Mouse (Mus musculus) MEL (cell line): ENCODE measurements around the gene H2-Ab1. TPM values are rescaled to one million over a fixed set of nuclear protein-coding genes. Genes with fewer than 3 reads are reported as not detected.

Experiments used
- DNase-seq: peaks from one replicate; pipeline ENCODE4 v3.0.0; 2011; ENCODE audit warnings: low read depth, low spot score
- H3K27ac ChIP-seq: 2 replicates; pipeline ENCODE4 v1.5.1; 2012; ENCODE audit warnings: low read depth, mild to moderate bottlenecking, control low read depth, low read length, moderate library complexity; ENCODE audit not compliant: control insufficient read depth
- H3K27me3 ChIP-seq, 2 experiments: fragments of 150-350 bp in 1 of 2; sonication (generic) in 1 of 2; 2 replicates each; pipeline ENCODE4 v1.6.1; 2012; ENCODE audit warnings: low read length in 2 of 2, mild to moderate bottlenecking in 2 of 2, improper control_type of control experiment in 1 of 2, moderate library complexity in 1 of 2; ENCODE audit not compliant: insufficient read depth in 2 of 2, control insufficient read depth in 1 of 2
- H3K36me3 ChIP-seq, 2 experiments: 2 replicates each; pipeline ENCODE4 v1.6.1; 2012 to 2014; ENCODE audit warnings: low read length in 2 of 2, improper control_type of control experiment in 1 of 2, inconsistent platforms in 1 of 2, mild to moderate bottlenecking in 1 of 2; ENCODE audit not compliant: insufficient read depth in 2 of 2, control insufficient read depth in 1 of 2
- H3K4me1 ChIP-seq, 2 experiments: fragments of 150-350 bp in 1 of 2; sonication (generic) in 1 of 2; 2 replicates each; pipeline ENCODE4 v1.6.1; 2012; ENCODE audit warnings: low read length in 2 of 2, improper control_type of control experiment in 1 of 2, mild to moderate bottlenecking in 1 of 2; ENCODE audit not compliant: insufficient read depth in 2 of 2, control insufficient read depth in 1 of 2
- H3K4me3 ChIP-seq, 2 experiments: fragments of 150-350 bp in 1 of 2; sonication (generic) in 1 of 2; 2 replicates each; pipeline ENCODE4 v1.5.1; 2012; ENCODE audit warnings: low read depth in 2 of 2, low read length in 2 of 2, mild to moderate bottlenecking in 2 of 2, moderate library complexity in 2 of 2, control low read depth in 1 of 2, improper control_type of control experiment in 1 of 2; ENCODE audit not compliant: control insufficient read depth in 1 of 2, insufficient read depth in 1 of 2
- H3K79me2 ChIP-seq: 2 replicates; pipeline ENCODE4 v1.6.1; 2012; ENCODE audit warnings: mild to moderate bottlenecking, low read length, moderate library complexity; ENCODE audit not compliant: control insufficient read depth, poor library complexity, insufficient read depth
- H3K9ac ChIP-seq: 2 replicates; pipeline ENCODE4 v1.6.1; 2012; ENCODE audit warnings: low read depth, mild to moderate bottlenecking, control low read depth, low read length, moderate library complexity; ENCODE audit not compliant: control insufficient read depth, poor library complexity, severe bottlenecking
- H3K9me3 ChIP-seq: fragments of 150-350 bp; sonication (generic); replicated peaks from 2 replicates; pipeline ENCODE4 v1.6.1; 2012; ENCODE audit warnings: mild to moderate bottlenecking, low read length, improper control_type of control experiment, moderate library complexity; ENCODE audit not compliant: insufficient read depth
- CHD1 ChIP-seq: IDR thresholded peaks from 2 replicates; pipeline ENCODE4 v1.6.1; 2012; ENCODE audit warnings: low read depth, mild to moderate bottlenecking, inconsistent platforms, low read length, improper control_type of control experiment
- CTCF ChIP-seq, 3 experiments: IDR thresholded peaks in 2 of 3; conservative IDR thresholded peaks in 1 of 3; 2 replicates each; pipeline ENCODE4 v1.5.1; 2011 to 2012; ENCODE audit warnings: low read length in 3 of 3, low read depth in 2 of 3, mild to moderate bottlenecking in 2 of 3, improper control_type of control experiment in 1 of 3, inconsistent platforms in 1 of 3, mixed read lengths in 1 of 3, moderate library complexity in 1 of 3; ENCODE audit not compliant: control insufficient read depth in 1 of 3, insufficient read depth in 1 of 3, poor library complexity in 1 of 3, severe bottlenecking in 1 of 3
- ETS1 ChIP-seq: IDR thresholded peaks from 2 replicates; pipeline ENCODE4 v1.6.1; 2012; ENCODE audit warnings: low read depth, mild to moderate bottlenecking, inconsistent platforms, low read length, improper control_type of control experiment, moderate library complexity
- GABPA ChIP-seq: IDR thresholded peaks from 2 replicates; pipeline ENCODE4 v1.6.1; 2012; ENCODE audit warnings: low read depth, mild to moderate bottlenecking, inconsistent platforms, low read length, improper control_type of control experiment, moderate library complexity
- HCFC1 ChIP-seq: IDR thresholded peaks from 2 replicates; pipeline ENCODE4 v1.6.1; 2012; ENCODE audit warnings: low read depth, mild to moderate bottlenecking, inconsistent platforms, low read length, improper control_type of control experiment, moderate library complexity
- MAFK ChIP-seq: IDR thresholded peaks from 2 replicates; pipeline ENCODE4 v1.6.1; 2011; ENCODE audit warnings: low read depth, mild to moderate bottlenecking, low read length, improper control_type of control experiment, borderline replicate concordance
- MAZ ChIP-seq: IDR thresholded peaks from 2 replicates; pipeline ENCODE4 v1.6.1; 2012; ENCODE audit warnings: low read depth, mild to moderate bottlenecking, inconsistent platforms, low read length, improper control_type of control experiment
- MEF2A ChIP-seq: IDR thresholded peaks from 2 replicates; pipeline ENCODE4 v1.6.1; 2014; ENCODE audit warnings: low read depth, mild to moderate bottlenecking, inconsistent platforms, low read length, improper control_type of control experiment; ENCODE audit not compliant: poor library complexity, insufficient replicate concordance, severe bottlenecking; ENCODE audit errors: extremely low read depth
- MYB ChIP-seq: IDR thresholded peaks from 2 replicates; pipeline ENCODE4 v1.6.1; 2011; ENCODE audit warnings: mild to moderate bottlenecking, low read depth, low read length, improper control_type of control experiment
- NELFE ChIP-seq: IDR thresholded peaks from 2 replicates; pipeline ENCODE4 v1.6.1; 2011; ENCODE audit warnings: low read depth, low read length, improper control_type of control experiment
- POLR2A ChIP-seq, 2 experiments: IDR thresholded peaks; 2 replicates each; pipeline ENCODE4 v1.6.1; 2011 to 2012; ENCODE audit warnings: low read length in 2 of 2, mild to moderate bottlenecking in 2 of 2, control low read depth in 1 of 2, improper control_type of control experiment in 1 of 2, low read depth in 1 of 2, moderate library complexity in 1 of 2; ENCODE audit not compliant: control insufficient read depth in 1 of 2, insufficient read depth in 1 of 2, poor library complexity in 1 of 2
- POLR2AphosphoS2 ChIP-seq: IDR thresholded peaks from 2 replicates; pipeline ENCODE4 v1.6.1; 2011; ENCODE audit warnings: low read length, improper control_type of control experiment
- RAD21 ChIP-seq: IDR thresholded peaks from 2 replicates; pipeline ENCODE4 v1.6.1; 2011; ENCODE audit warnings: mild to moderate bottlenecking, low read depth, low read length, improper control_type of control experiment
- RCOR1 ChIP-seq: IDR thresholded peaks from 2 replicates; pipeline ENCODE4 v1.6.1; 2012; ENCODE audit warnings: low read depth, mild to moderate bottlenecking, inconsistent platforms, low read length, improper control_type of control experiment
- SMC3 ChIP-seq: IDR thresholded peaks from 2 replicates; pipeline ENCODE4 v1.6.1; 2011; ENCODE audit warnings: low read depth, low read length, improper control_type of control experiment
- TBP ChIP-seq: IDR thresholded peaks from 2 replicates; pipeline ENCODE4 v1.8.0; 2011; ENCODE audit warnings: low read depth, low read length, improper control_type of control experiment
- UBTF ChIP-seq: IDR thresholded peaks from 2 replicates; pipeline ENCODE4 v1.6.1; 2012; ENCODE audit warnings: low read depth, mild to moderate bottlenecking, inconsistent platforms, low read length, improper control_type of control experiment, moderate library complexity, borderline replicate concordance; ENCODE audit not compliant: insufficient read depth
- USF2 ChIP-seq, 2 experiments: IDR thresholded peaks; 2 replicates each; pipeline ENCODE4 v1.6.1; 2011 to 2012; ENCODE audit warnings: improper control_type of control experiment in 2 of 2, low read length in 2 of 2, borderline replicate concordance in 1 of 2, inconsistent platforms in 1 of 2, low read depth in 1 of 2, mild to moderate bottlenecking in 1 of 2; ENCODE audit not compliant: insufficient read depth in 1 of 2
- ZMIZ1 ChIP-seq: IDR thresholded peaks from 2 replicates; pipeline ENCODE4 v1.6.1; 2012; ENCODE audit warnings: low read depth, mild to moderate bottlenecking, inconsistent platforms, low read length, improper control_type of control experiment, moderate library complexity
- ZNF384 ChIP-seq: IDR thresholded peaks from 2 replicates; pipeline ENCODE4 v1.6.1; 2012; ENCODE audit warnings: low read depth, mild to moderate bottlenecking, inconsistent platforms, low read length, improper control_type of control experiment
- polyA plus RNA-seq, 2 experiments: library from polyadenylated mRNA; stranded (reverse) in 1 of 2; unstranded in 1 of 2; fragments of >175 nt in 1 of 2; fragments of >200 nt in 1 of 2; gene quantifications; 2 replicates each; pipeline versions ENCODE4 v1.2.1 to v1.2.4; 2012; ENCODE audit warnings: low replicate concordance in 2 of 2, low read depth in 1 of 2; ENCODE audit not compliant: insufficient read length in 2 of 2, insufficient read depth in 1 of 2, missing spikeins in 1 of 2
- total RNA-seq: library from RNA; depleted of rRNA; stranded (reverse); fragments of 300-350 nt; gene quantifications from 2 replicates; pipeline ENCODE4 v1.2.3, GENCODE M21; 2012

Gene H2-Ab1
- total and polyA plus RNA-seq, 3 experiments: not detected

DNA sequence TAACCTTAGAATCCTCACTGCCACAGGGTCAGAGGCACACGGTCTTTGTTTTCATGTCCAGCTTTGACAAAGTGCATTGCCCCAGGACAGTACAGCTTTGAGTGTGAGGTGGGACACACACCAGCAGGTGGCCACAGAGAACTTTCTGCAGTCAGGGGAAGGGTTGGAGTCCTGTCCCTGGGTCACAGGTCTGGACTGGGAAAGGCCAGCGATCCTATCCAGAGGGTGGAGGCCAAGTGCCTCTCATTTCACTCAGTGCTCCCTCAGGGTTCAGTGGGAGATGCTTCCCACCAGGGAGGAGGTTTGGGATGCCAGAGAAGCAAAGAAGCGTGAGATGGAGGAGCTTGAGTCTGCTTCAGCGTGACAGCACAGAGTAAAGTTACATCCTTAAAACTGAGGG is 5.8 kb upstream of the H2-Ab1 start:
- no peaks in the 10 kb centered on the region for H3K4me1 ChIP-seq
- TF ChIP-seq TBP (no peak), CTCF (IDR thresholded peaks at IDR 0.05 in 2 of 3, conservative IDR thresholded peaks at IDR 0.05 in 1 of 3; ENCODE audit: control insufficient read depth in 1 of 3, insufficient read depth in 1 of 3, low read depth in 2 of 3, low read length in 3 of 3, poor library complexity in 1 of 3, severe bottlenecking in 1 of 3) (peak in 2 of 3 experiments; percentile 26 to 37; a peak in 4 of 6 replicates), NELFE (no peak), SMC3 (no peak), RAD21 (peak; percentile 16)
- H3K36me3 ChIP-seq: no peaks in the 10 kb centered on the region
- H3K27me3 ChIP-seq: peaks cover 5 to 11% of the 10 kb centered on the region in 2 experiments
- no peak overlapping the region for H3K9ac ChIP-seq
- no peaks in the 10 kb centered on the region for H3K9me3 ChIP-seq
- no peak overlapping the region for H3K27ac ChIP-seq
- no peak for DNase-seq
- H3K79me2 ChIP-seq: no peaks in the 10 kb centered on the region
- H3K4me3 ChIP-seq: no peak overlapping the region

- Histone ChIP-seq H3K27ac (no peak overlapping the region), H3K27me3 (peaks cover 8% of the 10 kb centered on the region in 2 experiments), H3K9ac (no peak overlapping the region), H3K4me1 (0 out of 4 replicates have a peak, but pooled peaks cover 0 to 2% of the 10 kb centered on the region in 2 experiments), H3K36me3 (no peaks in the 10 kb centered on the region), H3K9me3 (no peaks in the 10 kb centered on the region), H3K79me2 (no peaks in the 10 kb centered on the region), H3K4me3 (no peak overlapping the region)
- TF ChIP-seq ZMIZ1: no peak
- TF ChIP-seq HCFC1: no peak
- TF ChIP-seq ZNF384: no peak
- TF ChIP-seq USF2 (IDR thresholded peaks at IDR 0.05; ENCODE audit: borderline replicate concordance in 1 of 2, insufficient read depth in 1 of 2, low read depth in 1 of 2, low read length in 2 of 2): no peak
- no peak for TF ChIP-seq POLR2AphosphoS2
- no peak for TF ChIP-seq NELFE
- no peak for TF ChIP-seq MAFK
- TF ChIP-seq MEF2A: no peak
- no peak for TF ChIP-seq GABPA
- no peak for TF ChIP-seq MAZ
- no peak for TF ChIP-seq RCOR1
- no peak for TF ChIP-seq UBTF
- TF ChIP-seq POLR2A (IDR thresholded peaks at IDR 0.05; ENCODE audit: control insufficient read depth in 1 of 2, insufficient read depth in 1 of 2, low read depth in 1 of 2, low read length in 2 of 2, poor library complexity in 1 of 2): no peak
- TF ChIP-seq CHD1: no peak
- TF ChIP-seq MYB: no peak
- TF ChIP-seq ETS1: no peak
- TF ChIP-seq TBP: no peak
- DNase-seq: no peak
These were observed 988 bp upstream of the H2-Ab1 start for GRCm38 (mm10) chr17:34256501-34256900.
